Comparison of ENCODE assay signal across 32 mouse cellular contexts in genomic region chr8:103932681-103933080, GRCm38 (mm10).
A peak's percentile ranks its signal among the peaks of the same experiment; 100 is the strongest.
DNase-seq lines count a peak whose midpoint lies in the region; ATAC-seq and TF ChIP-seq lines count a peak whose summit lies in the region.
"Had no signal": no experiment of that assay in that cellular context is flagged by ENCODE, and none has a peak within 500 bp of the region (broad histone marks: within the 10 kb centered on the region; RNA-seq: fewer than 3 reads in every experiment).

No protein-coding gene starts in this region.

- 68% methylated on average over 1 of the region's 1 CpGs for WGBS in heart, embryonic 10.5 days
- 23% methylated on average over 1 of the region's 1 CpGs for WGBS in lung, embryonic 14.5 days
- 84% methylated on average over 1 of the region's 1 CpGs for WGBS in midbrain, embryonic 11.5 days

- H3K27me3 ChIP-seq in heart, embryonic 10.5 days (ENCODE audit: insufficient read depth, poor library complexity, severe bottlenecking) = no peaks in the 10 kb centered on the region
- H3K27me3 ChIP-seq in lung, embryonic 14.5 days (ENCODE audit: insufficient read depth, low read length) = no peaks in the 10 kb centered on the region
- no peaks in the 10 kb centered on the region for H3K27me3 ChIP-seq in midbrain, embryonic 11.5 days (ENCODE audit: control insufficient read depth, insufficient read depth, low read length)
- H3K27me3 ChIP-seq: embryonic facial prominence, embryonic 15.5 days; forebrain, embryonic 12.5 days; hindbrain, embryonic 15.5 days; limb, embryonic 15.5 days; liver, embryonic 13.5 days; midbrain, embryonic 15.5 days; neural tube, embryonic 15.5 days had no signal

- no peak for TF ChIP-seq CTCF in lung, embryonic 14.5 days (IDR thresholded peaks at IDR 0.05; ENCODE audit: low read depth)

- no peak overlapping the region for H3K4me2 ChIP-seq in lung, embryonic 14.5 days
- H3K4me2 ChIP-seq in midbrain, embryonic 11.5 days = no peak overlapping the region
- H3K4me2 ChIP-seq: embryonic facial prominence, embryonic 15.5 days; forebrain, embryonic 12.5 days; hindbrain, embryonic 15.5 days; limb, embryonic 15.5 days; liver, embryonic 13.5 days; midbrain, embryonic 15.5 days; neural tube, embryonic 15.5 days had no signal

- no peaks in the 10 kb centered on the region for H3K9me3 ChIP-seq in heart, embryonic 10.5 days
- no peaks in the 10 kb centered on the region for H3K9me3 ChIP-seq in lung, embryonic 14.5 days (ENCODE audit: low read depth, low read length)
- H3K9me3 ChIP-seq in midbrain, embryonic 11.5 days (ENCODE audit: control insufficient read depth, low read length) = no peaks in the 10 kb centered on the region
- H3K9me3 ChIP-seq: embryonic facial prominence, embryonic 15.5 days; forebrain, embryonic 12.5 days; hindbrain, embryonic 10.5 days; hindbrain, embryonic 15.5 days; limb, embryonic 15.5 days; liver, embryonic 13.5 days; midbrain, embryonic 15.5 days; neural tube, embryonic 15.5 days had no signal

- ATAC-seq in lung, embryonic 14.5 days (ENCODE audit: insufficient read depth) = peak; percentile 95
- ATAC-seq in midbrain, embryonic 11.5 days (ENCODE audit: low FRiP score) = no peak
- ATAC-seq: inflammation-experienced regulatory T-cells, adult 6 months; midbrain, embryonic 15.5 days had no signal

- no peak overlapping the region for H3K27ac ChIP-seq in heart, embryonic 10.5 days
- no peak overlapping the region for H3K27ac ChIP-seq in lung, embryonic 14.5 days (ENCODE audit: low read depth)
- H3K27ac ChIP-seq in midbrain, embryonic 11.5 days (ENCODE audit: low read depth, low read length) = no peak overlapping the region
- H3K27ac ChIP-seq: embryonic facial prominence, embryonic 15.5 days; forebrain, embryonic 12.5 days; hindbrain, embryonic 10.5 days; hindbrain, embryonic 15.5 days; left cerebral cortex, adult 2 months; liver, embryonic 13.5 days; macrophage; midbrain, embryonic 15.5 days; neural tube, embryonic 15.5 days had no signal

- no peaks in the 10 kb centered on the region for H3K36me3 ChIP-seq in heart, embryonic 10.5 days
- no peaks in the 10 kb centered on the region for H3K36me3 ChIP-seq in lung, embryonic 14.5 days (ENCODE audit: insufficient read depth)
- H3K36me3 ChIP-seq in midbrain, embryonic 11.5 days (ENCODE audit: control insufficient read depth, insufficient read depth, low read length) = no peaks in the 10 kb centered on the region
- H3K36me3 ChIP-seq: embryonic facial prominence, embryonic 15.5 days; forebrain, embryonic 12.5 days; hindbrain, embryonic 10.5 days; hindbrain, embryonic 15.5 days; limb, embryonic 15.5 days; liver, embryonic 13.5 days; midbrain, embryonic 15.5 days; neural tube, embryonic 15.5 days had no signal

- no peak overlapping the region for H3K4me3 ChIP-seq in heart, embryonic 10.5 days
- no peak overlapping the region for H3K4me3 ChIP-seq in lung, embryonic 14.5 days (ENCODE audit: low read depth, low read length)
- H3K4me3 ChIP-seq in midbrain, embryonic 11.5 days (ENCODE audit: low read depth, low read length) = no peak overlapping the region
- H3K4me3 ChIP-seq: embryonic facial prominence, embryonic 15.5 days; forebrain, embryonic 12.5 days; hindbrain, embryonic 10.5 days; hindbrain, embryonic 15.5 days; left cerebral cortex, adult 2 months; limb, embryonic 15.5 days; liver, embryonic 13.5 days; midbrain, embryonic 15.5 days; neural tube, embryonic 15.5 days had no signal

- DNase-seq in heart, embryonic 10.5 days (ENCODE audit: low spot score) = peak; percentile 27
- no peak for DNase-seq in heart, adult 8-10 months (ENCODE audit: low spot score)
- DNase-seq in lung, embryonic 14.5 days = peak; percentile 69
- no peak for DNase-seq in lung, postnatal 14 days
- peak; percentile 46 for DNase-seq in embryo, embryonic 11 days
- peak; percentile 26 for DNase-seq in forelimb bud, embryonic 11.5 days (ENCODE audit: low read depth, low spot score)
- no peak for DNase-seq in adrenal gland, adult 2 months
- DNase-seq in midbrain, embryonic 11.5 days (ENCODE audit: low spot score, missing footprints) = no peak
- DNase-seq: adrenal gland, postnatal 25 days; cerebellum, adult 18-20 months; cerebellum, postnatal 10 days; gastrocnemius, postnatal 25 days; heart, adult 18-20 months; heart, postnatal 14 days; kidney, adult 11 months; kidney, postnatal 14 days; liver, embryonic 13.5 days; lung, adult 2 months; retina, postnatal 1 day; right cerebral cortex, postnatal 14 days; thymus, adult 18-20 months; thymus, postnatal 25 days had no signal

- no peaks in the 10 kb centered on the region for H3K4me1 ChIP-seq in heart, embryonic 10.5 days
- H3K4me1 ChIP-seq in lung, embryonic 14.5 days (ENCODE audit: insufficient read depth) = no peaks in the 10 kb centered on the region
- H3K4me1 ChIP-seq in midbrain, embryonic 11.5 days (ENCODE audit: control insufficient read depth, insufficient read depth, low read length) = no peaks in the 10 kb centered on the region
- H3K4me1 ChIP-seq: embryonic facial prominence, embryonic 15.5 days; forebrain, embryonic 12.5 days; hindbrain, embryonic 10.5 days; hindbrain, embryonic 15.5 days; limb, embryonic 15.5 days; liver, embryonic 13.5 days; midbrain, embryonic 15.5 days; neural tube, embryonic 15.5 days had no signal

- H3K9ac ChIP-seq in lung, embryonic 14.5 days = no peak overlapping the region
- no peak overlapping the region for H3K9ac ChIP-seq in midbrain, embryonic 11.5 days (ENCODE audit: low read length)
- H3K9ac ChIP-seq: embryonic facial prominence, embryonic 15.5 days; forebrain, embryonic 12.5 days; hindbrain, embryonic 15.5 days; limb, embryonic 15.5 days; liver, embryonic 13.5 days; midbrain, embryonic 15.5 days; neural tube, embryonic 15.5 days had no signal

Comparison
In these comparisons a context has a peak if more than half of its experiments do, and no peak if none do; other contexts are left out.
1. DNase-seq: peak in heart, embryonic 10.5 days (single experiment), lung, embryonic 14.5 days (single experiment), embryo, embryonic 11 days (single experiment) and forelimb bud, embryonic 11.5 days (single experiment); none in heart, adult 8-10 months (single experiment), lung, postnatal 14 days (single experiment), adrenal gland, adult 2 months (single experiment) and midbrain, embryonic 11.5 days (single experiment).